Mouse (Mus musculus): Measurements from ENCODE around the gene Tamm41. TPM values are rescaled to one million over a fixed set of nuclear protein-coding genes. Genes with fewer than 3 reads are reported as not detected.

Gene Tamm41
- total RNA-seq (2021): 10 to 100 TPM; 12.7 to 13.2 TPM

- intact Hi-C loops (cut with DNase I): loop anchor here (10.0 kb wide), 2 partner anchors 173 to 507 kb away; partner anchors contain the start of gene Tsen2
- peak; percentile 87 to 94 for DNase-seq
Measured at GRCm38 (mm10) chr6:115037103-115038094, at the start of gene Tamm41. TSS of gene Tamm41 (minus strand) at chr6:115037876.

- intact Hi-C loops (cut with DNase I): no loop called here
- no peak for DNase-seq
Measured at GRCm38 (mm10) chr6:115085274-115085841, 47.7 kb upstream of the Tamm41 start.

- intact Hi-C loops (cut with DNase I): no loop called here
- DNase-seq: no peak
Measured at GRCm38 (mm10) chr6:115076781-115077575, 39.3 kb upstream of the Tamm41 start.

GRCm38 (mm10) chr6:115072024-115072423 lies 34.3 kb upstream of the Tamm41 start:
- DNase-seq: peak; percentile 12
- intact Hi-C loops (cut with DNase I): no loop called here

- DNase-seq: peak; percentile 20 to 40
- intact Hi-C loops (cut with DNase I): no loop called here
Measured at GRCm38 (mm10) chr6:115065411-115066241, 27.9 kb upstream of the Tamm41 start.

- intact Hi-C loops (cut with DNase I): no loop called here
- no peak for DNase-seq
Measured at GRCm38 (mm10) chr6:115062605-115063350, 25.1 kb upstream of the Tamm41 start.

- intact Hi-C loops (cut with DNase I): no loop called here
- no peak for DNase-seq
Measured at GRCm38 (mm10) chr6:115059227-115059626, 21.6 kb upstream of the Tamm41 start.

GRCm38 (mm10) chr6:115056699-115057098 lies 19.0 kb upstream of the Tamm41 start:
- intact Hi-C loops (cut with DNase I): no loop called here
- DNase-seq: no peak

- intact Hi-C loops (cut with DNase I): no loop called here
- no peak for DNase-seq
Measured at GRCm38 (mm10) chr6:115055440-115055839, 17.8 kb upstream of the Tamm41 start.

GRCm38 (mm10) chr6:115051586-115052197 lies 14.0 kb upstream of the Tamm41 start:
- intact Hi-C loops (cut with DNase I): no loop called here
- DNase-seq: no peak

GRCm38 (mm10) chr6:115049015-115049414 lies 11.3 kb upstream of the Tamm41 start:
- intact Hi-C loops (cut with DNase I): loop anchor here (5.0 kb wide), 1 partner anchor 218 kb away; no protein-coding TSS in a partner anchor
- DNase-seq: peak in 1 of 2 experiments; percentile 22

GRCm38 (mm10) chr6:115047816-115048215 lies 10.1 kb upstream of the Tamm41 start:
- no peak for DNase-seq
- intact Hi-C loops (cut with DNase I): loop anchor here (5.0 kb wide), 1 partner anchor 219 kb away; no protein-coding TSS in a partner anchor

- intact Hi-C loops (cut with DNase I): loop anchor here (5.0 kb wide), 1 partner anchor 221 kb away; no protein-coding TSS in a partner anchor
- no peak for DNase-seq
Measured at GRCm38 (mm10) chr6:115046064-115046463, 8.4 kb upstream of the Tamm41 start.

GRCm38 (mm10) chr6:115044709-115045108 lies 7.0 kb upstream of the Tamm41 start:
- DNase-seq: no peak
- intact Hi-C loops (cut with DNase I): loop anchor here (5.0 kb wide), 1 partner anchor 223 kb away; no protein-coding TSS in a partner anchor

- intact Hi-C loops (cut with DNase I): no loop called here
- no peak for DNase-seq
Measured at GRCm38 (mm10) chr6:115043657-115044500, 6.2 kb upstream of the Tamm41 start.

- no peak for DNase-seq
- intact Hi-C loops (cut with DNase I): no loop called here
Measured at GRCm38 (mm10) chr6:115042609-115043008, 4.9 kb upstream of the Tamm41 start.

- DNase-seq: no peak
- intact Hi-C loops (cut with DNase I): loop anchor here (10.0 kb wide), 2 partner anchors 169 to 511 kb away; partner anchors contain the start of gene Tsen2
Measured at GRCm38 (mm10) chr6:115033441-115033840, 4.2 kb downstream of the Tamm41 start.

Data from heart, postnatal 36 days (tissue).